Comparison of ENCODE assay signal across 9 mouse cellular contexts in the genomic region with DNA sequence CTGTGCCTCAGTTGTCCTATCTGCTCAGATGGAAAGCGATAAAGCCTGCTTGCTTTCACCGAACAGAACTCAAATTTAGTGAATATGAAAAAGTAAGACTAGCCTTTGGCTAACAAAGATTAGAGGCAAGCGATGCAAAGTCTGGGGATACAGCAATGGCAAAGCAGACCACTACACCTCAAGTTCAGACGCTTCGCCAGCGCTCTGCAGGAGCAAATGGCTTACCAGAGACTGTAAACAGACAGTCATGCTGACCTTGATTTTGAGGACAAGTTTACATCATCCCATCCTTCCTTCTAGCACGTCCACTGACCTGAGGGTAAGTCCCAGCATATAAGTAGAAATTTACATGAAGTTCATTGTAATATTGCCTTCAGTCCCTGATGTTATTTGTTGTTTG.
A peak's percentile ranks its signal among the peaks of the same experiment; 100 is the strongest.
DNase-seq lines count a peak whose midpoint lies in the region.
"Had no signal": no experiment of that assay in that cellular context is flagged by ENCODE, and none has a peak within 500 bp of the region (broad histone marks: within the 10 kb centered on the region; RNA-seq: fewer than 3 reads in every experiment).

No protein-coding gene starts in this region.

- DNase-seq in cerebellum, adult 18-20 months, result peak; percentile 29 to 37
- no peak for DNase-seq in cerebellum, adult 11 months
- peak; percentile 67 to 71 for DNase-seq in cerebellum, postnatal 10 days
- DNase-seq in cerebellum, adult 9-11 months, result no peak
- DNase-seq in brain, adult 2 months (ENCODE audit: low read depth, low spot score), result peak; percentile 18
- DNase-seq: adrenal gland, adult 2 months; adrenal gland, postnatal 10 days; adrenal gland, postnatal 25 days; forebrain, postnatal 0 days had no signal

Comparison
In these comparisons a context has a peak if more than half of its experiments do, and no peak if none do; other contexts are left out.
1. DNase-seq: peak in cerebellum, adult 18-20 months (2 of 2), cerebellum, postnatal 10 days (2 of 2) and brain, adult 2 months (single experiment); none in cerebellum, adult 11 months (single experiment) and cerebellum, adult 9-11 months (single experiment).